Mouse (Mus musculus): ENCODE data around the gene Gm13275. TPM values are rescaled to one million over a fixed set of nuclear protein-coding genes. Genes with fewer than 3 reads are reported as not detected.
"Not testable (repeated sequence)": the region's sequence is repeated elsewhere in the genome, so short reads cannot be mapped to it uniquely, and the experiment has no call there.

Gene Gm13275
- polyA plus RNA-seq, 1 experiment from 2014 or later: not detected

DNA sequence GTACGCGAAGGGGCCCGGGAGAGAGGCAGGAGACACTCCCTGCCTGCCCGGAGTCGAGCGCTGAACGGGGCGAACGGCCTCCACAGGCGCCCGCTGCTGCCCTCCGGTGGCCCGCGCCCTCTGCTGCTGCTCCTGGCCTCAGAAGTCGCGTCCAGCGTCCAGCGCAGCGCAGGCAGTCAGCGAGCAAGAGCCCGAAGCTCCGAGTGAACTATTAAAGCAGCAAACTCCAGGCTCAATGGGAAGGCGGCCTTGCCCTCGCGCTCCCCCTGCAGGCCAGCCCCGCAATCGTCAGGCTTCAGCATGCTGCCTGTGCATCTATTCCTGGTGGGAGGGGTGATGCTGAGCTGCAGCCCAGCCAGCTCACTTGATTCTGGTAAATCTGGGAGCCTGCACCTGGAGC, 8.9 kb upstream of the Gm13275 start, which contains the start of gene Gm13276:
Gene Gm13276, plus strand, starts transcription at position 301 of the 400 bp plus-strand sequence.
- not testable (repeated sequence) for H3K4me2 ChIP-seq; H3K4me1 ChIP-seq (ENCODE audit: insufficient read depth); H3K36me3 ChIP-seq (ENCODE audit: insufficient read depth); H3K9ac ChIP-seq; H3K27me3 ChIP-seq (ENCODE audit: insufficient read depth, low read length); H3K9me3 ChIP-seq (ENCODE audit: low read depth, low read length); H3K27ac ChIP-seq (ENCODE audit: low read depth); DNase-seq; H3K4me3 ChIP-seq (ENCODE audit: low read depth, low read length); ATAC-seq (ENCODE audit: insufficient read depth)
- no CpG with 5 or more reads among the region's 27 CpGs for WGBS

DNA sequence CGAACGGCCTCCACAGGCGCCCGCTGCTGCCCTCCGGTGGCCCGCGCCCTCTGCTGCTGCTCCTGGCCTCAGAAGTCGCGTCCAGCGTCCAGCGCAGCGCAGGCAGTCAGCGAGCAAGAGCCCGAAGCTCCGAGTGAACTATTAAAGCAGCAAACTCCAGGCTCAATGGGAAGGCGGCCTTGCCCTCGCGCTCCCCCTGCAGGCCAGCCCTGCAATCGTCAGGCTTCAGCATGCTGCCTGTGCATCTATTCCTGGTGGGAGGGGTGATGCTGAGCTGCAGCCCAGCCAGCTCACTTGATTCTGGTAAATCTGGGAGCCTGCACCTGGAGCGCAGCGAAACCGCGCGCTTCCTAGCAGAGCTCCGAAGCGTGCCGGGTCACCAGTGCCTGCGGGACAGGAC, 5.9 kb upstream of the Gm13275 start, which contains the start of gene Gm13277:
Gene Gm13277, plus strand, starts transcription at position 231 of the 400 bp plus-strand sequence.
- H3K36me3 ChIP-seq (ENCODE audit: insufficient read depth); H3K4me3 ChIP-seq (ENCODE audit: low read depth, low read length); ATAC-seq (ENCODE audit: insufficient read depth); DNase-seq; H3K27ac ChIP-seq (ENCODE audit: low read depth); H3K9ac ChIP-seq; H3K27me3 ChIP-seq (ENCODE audit: insufficient read depth, low read length); H3K4me1 ChIP-seq (ENCODE audit: insufficient read depth); H3K9me3 ChIP-seq (ENCODE audit: low read depth, low read length); H3K4me2 ChIP-seq: not testable (repeated sequence)
- TF ChIP-seq CTCF (IDR thresholded peaks at IDR 0.05; ENCODE audit: low read depth): peak; percentile 64
- WGBS: no CpG with 5 or more reads among the region's 28 CpGs

DNA sequence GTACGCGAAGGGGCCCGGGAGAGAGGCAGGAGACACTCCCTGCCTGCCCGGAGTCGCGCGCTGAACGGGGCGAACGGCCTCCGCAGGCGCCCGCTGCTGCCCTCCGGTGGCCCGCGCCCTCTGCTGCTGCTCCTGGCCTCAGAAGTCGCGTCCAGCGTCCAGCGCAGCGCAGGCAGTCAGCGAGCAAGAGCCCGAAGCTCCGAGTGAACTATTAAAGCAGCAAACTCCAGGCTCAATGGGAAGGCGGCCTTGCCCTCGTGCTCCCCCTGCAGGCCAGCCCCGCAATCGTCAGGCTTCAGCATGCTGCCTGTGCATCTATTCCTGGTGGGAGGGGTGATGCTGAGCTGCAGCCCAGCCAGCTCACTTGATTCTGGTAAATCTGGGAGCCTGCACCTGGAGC, 3.0 kb upstream of the Gm13275 start, which contains the start of gene Gm13278:
Gene Gm13278, plus strand, starts transcription at position 301 of the 400 bp plus-strand sequence.
- H3K27me3 ChIP-seq (ENCODE audit: insufficient read depth, low read length); H3K27ac ChIP-seq (ENCODE audit: low read depth); H3K4me1 ChIP-seq (ENCODE audit: insufficient read depth); H3K9ac ChIP-seq; H3K4me2 ChIP-seq; DNase-seq; H3K36me3 ChIP-seq (ENCODE audit: insufficient read depth); H3K4me3 ChIP-seq (ENCODE audit: low read depth, low read length); H3K9me3 ChIP-seq (ENCODE audit: low read depth, low read length); ATAC-seq (ENCODE audit: insufficient read depth): not testable (repeated sequence)
- no CpG with 5 or more reads among the region's 28 CpGs for WGBS

DNA sequence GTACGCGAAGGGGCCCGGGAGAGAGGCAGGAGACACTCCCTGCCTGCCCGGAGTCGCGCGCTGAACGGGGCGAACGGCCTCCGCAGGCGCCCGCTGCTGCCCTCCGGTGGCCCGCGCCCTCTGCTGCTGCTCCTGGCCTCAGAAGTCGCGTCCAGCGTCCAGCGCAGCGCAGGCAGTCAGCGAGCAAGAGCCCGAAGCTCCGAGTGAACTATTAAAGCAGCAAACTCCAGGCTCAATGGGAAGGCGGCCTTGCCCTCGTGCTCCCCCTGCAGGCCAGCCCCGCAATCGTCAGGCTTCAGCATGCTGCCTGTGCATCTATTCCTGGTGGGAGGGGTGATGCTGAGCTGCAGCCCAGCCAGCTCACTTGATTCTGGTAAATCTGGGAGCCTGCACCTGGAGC, 2.8 kb downstream of the Gm13275 start, which contains the start of gene Gm13279:
Gene Gm13279, plus strand, starts transcription at position 301 of the 400 bp plus-strand sequence.
- H3K27me3 ChIP-seq (ENCODE audit: insufficient read depth, low read length); H3K4me3 ChIP-seq (ENCODE audit: low read depth, low read length); ATAC-seq (ENCODE audit: insufficient read depth); H3K4me1 ChIP-seq (ENCODE audit: insufficient read depth); H3K9me3 ChIP-seq (ENCODE audit: low read depth, low read length); H3K4me2 ChIP-seq; DNase-seq; H3K27ac ChIP-seq (ENCODE audit: low read depth); H3K36me3 ChIP-seq (ENCODE audit: insufficient read depth); H3K9ac ChIP-seq: not testable (repeated sequence)
- no CpG with 5 or more reads among the region's 28 CpGs for WGBS

DNA sequence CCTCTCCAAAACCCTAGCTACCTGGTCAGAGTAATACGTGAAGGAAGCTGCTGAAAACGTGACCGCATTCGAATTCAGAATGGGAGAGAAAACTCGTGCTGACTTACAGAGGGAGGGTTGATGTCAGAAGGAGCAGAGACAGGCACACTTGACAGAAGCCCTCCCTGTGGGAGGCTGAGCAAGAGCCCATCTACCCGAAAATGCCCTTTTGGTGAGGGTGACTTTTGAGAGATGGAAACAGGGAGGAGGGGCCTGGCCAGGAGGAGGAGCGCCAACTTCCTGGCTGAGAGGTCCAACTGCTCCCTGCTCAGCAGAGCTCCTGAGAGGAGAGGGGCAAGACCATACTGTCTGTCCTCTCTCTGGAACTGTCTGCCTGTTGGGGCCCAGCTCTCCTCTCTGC, 5.1 kb downstream of the Gm13275 start, which contains the start of gene Gm13285:
Gene Gm13285, plus strand, starts transcription at position 301 of the 400 bp plus-strand sequence.
- H3K4me1 ChIP-seq (ENCODE audit: insufficient read depth); ATAC-seq (ENCODE audit: insufficient read depth); DNase-seq; H3K27ac ChIP-seq (ENCODE audit: low read depth); H3K27me3 ChIP-seq (ENCODE audit: insufficient read depth, low read length); H3K9ac ChIP-seq; H3K4me3 ChIP-seq (ENCODE audit: low read depth, low read length); H3K4me2 ChIP-seq; H3K9me3 ChIP-seq (ENCODE audit: low read depth, low read length); H3K36me3 ChIP-seq (ENCODE audit: insufficient read depth): not testable (repeated sequence)
- WGBS: 11% methylated on average over 4 of the region's 7 CpGs

DNA sequence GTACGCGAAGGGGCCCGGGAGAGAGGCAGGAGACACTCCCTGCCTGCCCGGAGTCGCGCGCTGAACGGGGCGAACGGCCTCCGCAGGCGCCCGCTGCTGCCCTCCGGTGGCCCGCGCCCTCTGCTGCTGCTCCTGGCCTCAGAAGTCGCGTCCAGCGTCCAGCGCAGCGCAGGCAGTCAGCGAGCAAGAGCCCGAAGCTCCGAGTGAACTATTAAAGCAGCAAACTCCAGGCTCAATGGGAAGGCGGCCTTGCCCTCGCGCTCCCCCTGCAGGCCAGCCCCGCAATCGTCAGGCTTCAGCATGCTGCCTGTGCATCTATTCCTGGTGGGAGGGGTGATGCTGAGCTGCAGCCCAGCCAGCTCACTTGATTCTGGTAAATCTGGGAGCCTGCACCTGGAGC, 8.7 kb downstream of the Gm13275 start, which contains the start of gene Gm13287:
Gene Gm13287, plus strand, starts transcription at position 301 of the 400 bp plus-strand sequence.
- not testable (repeated sequence) for ATAC-seq (ENCODE audit: insufficient read depth); H3K9me3 ChIP-seq (ENCODE audit: low read depth, low read length); H3K9ac ChIP-seq; H3K4me3 ChIP-seq (ENCODE audit: low read depth, low read length); H3K4me1 ChIP-seq (ENCODE audit: insufficient read depth); H3K27me3 ChIP-seq (ENCODE audit: insufficient read depth, low read length); H3K27ac ChIP-seq (ENCODE audit: low read depth); H3K36me3 ChIP-seq (ENCODE audit: insufficient read depth); DNase-seq
- no CpG with 5 or more reads among the region's 29 CpGs for WGBS
- H3K4me2 ChIP-seq: 0 out of 2 replicates have a peak within 1 kb of the TSS, but pooled peaks have one; percentile 25

DNA sequence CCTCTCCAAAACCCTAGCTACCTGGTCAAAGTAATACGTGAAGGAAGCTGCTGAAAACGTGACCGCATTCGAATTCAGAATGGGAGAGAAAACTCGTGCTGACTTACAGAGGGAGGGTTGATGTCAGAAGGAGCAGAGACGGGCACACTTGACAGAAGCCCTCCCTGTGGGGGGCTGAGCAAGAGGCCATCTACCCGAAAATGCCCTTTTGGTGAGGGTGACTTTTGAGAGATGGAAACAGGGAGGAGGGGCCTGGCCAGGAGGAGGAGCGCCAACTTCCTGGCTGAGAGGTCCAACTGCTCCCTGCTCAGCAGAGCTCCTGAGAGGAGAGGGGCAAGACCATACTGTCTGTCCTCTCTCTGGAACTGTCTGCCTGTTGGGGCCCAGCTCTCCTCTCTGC, 10.9 kb downstream of the Gm13275 start, which contains the start of gene Gm13288:
Gene Gm13288, plus strand, starts transcription at position 301 of the 400 bp plus-strand sequence.
- not testable (repeated sequence) for H3K4me2 ChIP-seq; H3K27ac ChIP-seq (ENCODE audit: low read depth); H3K4me3 ChIP-seq (ENCODE audit: low read depth, low read length); H3K36me3 ChIP-seq (ENCODE audit: insufficient read depth); ATAC-seq (ENCODE audit: insufficient read depth); H3K9me3 ChIP-seq (ENCODE audit: low read depth, low read length); H3K4me1 ChIP-seq (ENCODE audit: insufficient read depth); DNase-seq; H3K27me3 ChIP-seq (ENCODE audit: insufficient read depth, low read length); H3K9ac ChIP-seq
- no CpG with 5 or more reads among the region's 8 CpGs for WGBS

DNA sequence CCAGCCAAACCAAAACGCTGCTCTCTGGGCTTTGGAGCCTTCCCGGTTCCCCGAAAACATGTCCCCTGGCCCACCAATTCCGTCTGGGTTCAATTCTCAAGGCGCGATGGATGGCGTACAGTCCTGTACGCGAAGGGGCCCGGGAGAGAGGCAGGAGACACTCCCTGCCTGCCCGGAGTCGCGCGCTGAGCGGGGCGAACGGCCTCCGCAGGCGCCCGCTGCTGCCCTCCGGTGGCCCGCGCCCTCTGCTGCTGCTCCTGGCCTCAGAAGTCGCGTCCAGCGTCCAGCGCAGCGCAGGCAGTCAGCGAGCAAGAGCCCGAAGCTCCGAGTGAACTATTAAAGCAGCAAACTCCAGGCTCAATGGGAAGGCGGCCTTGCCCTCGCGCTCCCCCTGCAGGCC, 11.5 kb downstream of the Gm13275 start:
- not testable (repeated sequence) for H3K36me3 ChIP-seq (ENCODE audit: insufficient read depth); DNase-seq; H3K27ac ChIP-seq (ENCODE audit: low read depth); H3K4me1 ChIP-seq (ENCODE audit: insufficient read depth); H3K4me2 ChIP-seq; ATAC-seq (ENCODE audit: insufficient read depth); H3K9ac ChIP-seq; H3K9me3 ChIP-seq (ENCODE audit: low read depth, low read length); H3K27me3 ChIP-seq (ENCODE audit: insufficient read depth, low read length); H3K4me3 ChIP-seq (ENCODE audit: low read depth, low read length)
- 3% methylated on average over 6 of the region's 34 CpGs for WGBS

Measured in lung, embryonic 14.5 days (tissue).